ENCODE assay signal across 8 mouse cellular contexts in the genomic region with DNA sequence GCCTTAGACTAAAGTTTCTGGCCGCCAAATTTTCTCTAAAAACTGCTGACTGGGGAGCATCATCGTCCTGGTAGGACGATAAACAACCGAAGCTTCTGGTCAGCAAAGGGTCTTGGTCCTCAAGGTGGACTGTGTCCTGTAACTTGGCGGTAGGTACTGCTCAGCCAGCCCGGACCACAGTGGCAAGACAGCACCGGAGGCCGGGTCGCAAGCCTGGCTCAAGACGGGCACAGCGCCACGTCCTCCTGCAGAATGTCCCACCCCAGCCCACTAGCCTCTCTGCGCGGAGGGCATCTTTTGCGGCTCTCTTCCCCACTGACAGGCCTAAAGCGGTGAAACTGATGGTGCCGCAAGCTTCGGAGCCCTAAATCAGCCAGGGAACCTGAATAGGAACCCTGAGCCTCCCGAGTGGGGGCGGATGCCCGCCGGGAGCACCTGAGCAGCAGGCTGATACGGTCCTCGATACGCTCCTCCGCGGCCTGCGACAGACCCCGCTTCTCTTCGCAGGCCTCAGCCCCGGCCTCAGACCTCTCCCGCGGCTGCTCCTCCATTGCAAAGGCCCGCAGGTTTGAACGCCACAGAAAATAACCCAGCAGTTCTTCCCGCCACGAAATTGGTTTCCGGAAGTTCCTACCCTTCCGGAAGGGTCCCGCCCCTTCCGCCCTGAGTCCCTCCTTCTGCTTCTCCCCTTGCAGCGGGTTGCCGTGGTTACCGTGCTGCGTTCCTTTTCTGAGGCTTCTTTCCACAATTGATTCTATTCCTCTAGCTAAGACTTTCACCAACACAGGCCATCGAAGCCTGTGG. TPM values are rescaled to one million over a fixed set of nuclear protein-coding genes. Genes with fewer than 3 reads are reported as not detected.
DNase-seq lines count a peak whose midpoint lies in the region; ATAC-seq and TF ChIP-seq lines count a peak whose summit lies in the region.

A gene (minus strand): TSS at position 648 of the 804 bp plus-strand sequence.

- H3ac ChIP-seq in C2C12 (ENCODE audit: control insufficient read depth, insufficient read length, low read depth) = peak within 1 kb of the TSS; percentile 77

- no peaks in the 10 kb centered on the region for H3K9me3 ChIP-seq in erythroblast, embryonic 14.5 days (ENCODE audit: control insufficient read depth, low read length)
- no peaks in the 10 kb centered on the region for H3K9me3 ChIP-seq in heart, embryonic 13.5 days
- no peaks in the 10 kb centered on the region for H3K9me3 ChIP-seq in liver, embryonic 12.5 days (replicated peaks)
- no peaks in the 10 kb centered on the region for H3K9me3 ChIP-seq in stomach, embryonic 15.5 days

- H3K79me3 ChIP-seq in C2C12 (ENCODE audit: low read depth) = peaks cover 5% of the 10 kb centered on the region

- H3K4me3 ChIP-seq in C2C12 (ENCODE audit: insufficient read depth, poor library complexity, severe bottlenecking) = peak within 1 kb of the TSS; percentile 94
- peak within 1 kb of the TSS; percentile 95 for H3K4me3 ChIP-seq in erythroblast, embryonic 14.5 days (replicated peaks)
- H3K4me3 ChIP-seq in heart, embryonic 13.5 days = peak within 1 kb of the TSS; percentile 69
- peak within 1 kb of the TSS; percentile 98 for H3K4me3 ChIP-seq in liver, embryonic 12.5 days
- peak within 1 kb of the TSS; percentile 84 for H3K4me3 ChIP-seq in stomach, embryonic 15.5 days (replicated peaks)

- no peaks in the 10 kb centered on the region for H3K27me3 ChIP-seq in C2C12 (ENCODE audit: control insufficient read depth, insufficient read depth, insufficient read length)
- no peaks in the 10 kb centered on the region for H3K27me3 ChIP-seq in erythroblast, embryonic 14.5 days (ENCODE audit: control insufficient read depth)
- no peaks in the 10 kb centered on the region for H3K27me3 ChIP-seq in heart, embryonic 13.5 days (replicated peaks)
- H3K27me3 ChIP-seq in liver, embryonic 12.5 days (replicated peaks) = no peaks in the 10 kb centered on the region
- H3K27me3 ChIP-seq in stomach, embryonic 15.5 days (replicated peaks) = no peaks in the 10 kb centered on the region

- peaks cover 46% of the 10 kb centered on the region for H3K36me3 ChIP-seq in C2C12 (ENCODE audit: control insufficient read depth, insufficient read depth)
- peaks cover 82% of the 10 kb centered on the region for H3K36me3 ChIP-seq in erythroblast, embryonic 14.5 days (ENCODE audit: control insufficient read depth)
- H3K36me3 ChIP-seq in heart, embryonic 13.5 days = peaks cover 46% of the 10 kb centered on the region
- H3K36me3 ChIP-seq in liver, embryonic 12.5 days = peaks cover 74% of the 10 kb centered on the region
- peaks cover 13% of the 10 kb centered on the region for H3K36me3 ChIP-seq in stomach, embryonic 15.5 days

- H3K4me2 ChIP-seq in heart, embryonic 13.5 days = peak within 1 kb of the TSS; percentile 93
- peak within 1 kb of the TSS; percentile 91 for H3K4me2 ChIP-seq in liver, embryonic 12.5 days
- H3K4me2 ChIP-seq in stomach, embryonic 15.5 days = peak within 1 kb of the TSS; percentile 88

- H3K27ac ChIP-seq in heart, embryonic 13.5 days (replicated peaks) = no peak within 1 kb of the TSS; the same call in 1 of the 2 replicates
- H3K27ac ChIP-seq in liver, embryonic 12.5 days = peak within 1 kb of the TSS; percentile 86
- H3K27ac ChIP-seq in stomach, embryonic 15.5 days = peak within 1 kb of the TSS; percentile 36; the same call in 1 of the 2 replicates

- ATAC-seq in heart, embryonic 13.5 days (ENCODE audit: extremely low read depth, insufficient number of reproducible peaks, low FRiP score, low TSS enrichment) = peak; percentile 44
- ATAC-seq in liver, embryonic 12.5 days = peak; percentile 81
- peak; percentile 87 for ATAC-seq in stomach, embryonic 15.5 days (ENCODE audit: insufficient read depth, low FRiP score, low read depth)

- under 1% methylated on average over 46 of the region's 46 CpGs for WGBS in heart, embryonic 13.5 days
- under 1% methylated on average over 46 of the region's 46 CpGs for WGBS in liver, embryonic 12.5 days (ENCODE audit: insufficient replicate concordance)
- under 1% methylated on average over 46 of the region's 46 CpGs for WGBS in stomach, embryonic 15.5 days

- H3K79me2 ChIP-seq in C2C12 (ENCODE audit: control insufficient read depth, insufficient read depth) = peaks cover 24% of the 10 kb centered on the region

- peaks cover 82% of the 10 kb centered on the region for H3K4me1 ChIP-seq in erythroblast, embryonic 14.5 days (ENCODE audit: control insufficient read depth)
- H3K4me1 ChIP-seq in heart, embryonic 13.5 days = peaks cover 18% of the 10 kb centered on the region
- peaks cover 76% of the 10 kb centered on the region for H3K4me1 ChIP-seq in liver, embryonic 12.5 days
- H3K4me1 ChIP-seq in stomach, embryonic 15.5 days = peaks cover 3% of the 10 kb centered on the region

- TF ChIP-seq CTCF in C2C12 (IDR thresholded peaks at IDR 0.05; ENCODE audit: control insufficient read depth, insufficient read depth, insufficient read length) = no peak
- TF ChIP-seq CTCF in brain, embryonic 14.5 days (IDR thresholded peaks at IDR 0.05; ENCODE audit: borderline replicate concordance, extremely low read depth, insufficient read depth, insufficient read length) = no peak

- peak within 1 kb of the TSS; percentile 80 for H3K9ac ChIP-seq in heart, embryonic 13.5 days
- H3K9ac ChIP-seq in liver, embryonic 12.5 days = peak within 1 kb of the TSS; percentile 89
- H3K9ac ChIP-seq in stomach, embryonic 15.5 days = peak within 1 kb of the TSS; percentile 75

- DNase-seq in brain, embryonic 14.5 days (ENCODE audit: low read depth) = peak; percentile 96
- peak; percentile 92 for DNase-seq in kidney, postnatal 10 days
- peak; percentile 69 to 75 for DNase-seq in natural killer cell, adult 2 months (ENCODE audit: low spot score in 2 of 2)

- no peak for TF ChIP-seq POLR2A in brain, embryonic 14.5 days (IDR thresholded peaks at IDR 0.05; ENCODE audit: borderline replicate concordance, extremely low read depth, insufficient read depth, insufficient read length, poor library complexity, severe bottlenecking)

TF ChIP-seq in C2C12, 6 proteins besides CTCF, POLR2A, EP300 and RAD21:
- no peak for TF ChIP-seq CEBPB (IDR thresholded peaks at IDR 0.05; ENCODE audit: low read depth)
- no peak for TF ChIP-seq FOSL1 (IDR thresholded peaks at IDR 0.05; ENCODE audit: insufficient read depth, low read length, poor library complexity, severe bottlenecking)
- no peak for TF ChIP-seq MAX (IDR thresholded peaks at IDR 0.05)
- no peak for TF ChIP-seq MYOD1 (IDR thresholded peaks at IDR 0.05; ENCODE audit: control insufficient read depth, insufficient read length, low read depth)
- no peak for TF ChIP-seq MYOG (IDR thresholded peaks at IDR 0.05; ENCODE audit: control insufficient read depth, extremely low read depth, insufficient read length)
- TF ChIP-seq USF1 (IDR thresholded peaks at IDR 0.05; ENCODE audit: low read depth) = no peak

RNA-seq across cellular contexts. Expression of the gene that starts here (rescaled TPM):
- 17.9 TPM for polyA plus RNA-seq in C2C12 (2012; fragmentation: generic; extraction: Trizol)
- 8.3 and 12.5 TPM in 2 replicates for polyA plus RNA-seq in brain, embryonic 14.5 days (2012; rRNA removed)
- 4.0 and 4.3 TPM in 2 replicates for polyA plus RNA-seq in erythroblast, embryonic 14.5 days (2012)
- polyA plus RNA-seq in heart, embryonic 13.5 days (2015; fragmentation: Nextera tagmentation; extraction: Ambion mirVana) = 19.2 and 20.4 TPM in 2 replicates
- polyA plus RNA-seq in liver, embryonic 12.5 days (2016; fragmentation: Nextera tagmentation; extraction: Ambion mirVana) = 45.3 and 47.4 TPM in 2 replicates
- 28.0 and 33.9 TPM in 2 replicates for polyA plus RNA-seq in stomach, embryonic 15.5 days (2015; fragmentation: Nextera tagmentation; extraction: Ambion mirVana)
